In genomic region chr8:28298896-28299793, GRCm38 (mm10) we compare ENCODE assay signal across 8 mouse cellular contexts.
DNase-seq lines count a peak whose midpoint lies in the region; ATAC-seq and TF ChIP-seq lines count a peak whose summit lies in the region.

No protein-coding gene starts in this region.

- DNase-seq in frontal cortex, postnatal 10 days (ENCODE audit: low spot score in 2 of 2) = peak; percentile 3 to 7
- no peak for DNase-seq in yolk sac, embryonic 10.5 days (ENCODE audit: low spot score)
- DNase-seq in cerebellum, adult 9-11 months = no peak

- no peak overlapping the region for H3K4me3 ChIP-seq in intestine, embryonic 16.5 days (ENCODE audit: low read length)
- no peak overlapping the region for H3K4me3 ChIP-seq in intestine, postnatal 0 days (ENCODE audit: low read depth, low read length)
- no peak overlapping the region for H3K4me3 ChIP-seq in kidney, embryonic 15.5 days (replicated peaks)
- H3K4me3 ChIP-seq in midbrain, embryonic 15.5 days = no peak overlapping the region

- 66% methylated on average over 5 of the region's 5 CpGs for WGBS in intestine, embryonic 16.5 days
- WGBS in intestine, postnatal 0 days = 68% methylated on average over 5 of the region's 5 CpGs
- 53% methylated on average over 5 of the region's 5 CpGs for WGBS in kidney, embryonic 15.5 days
- 61% methylated on average over 5 of the region's 5 CpGs for WGBS in midbrain, embryonic 15.5 days

- ATAC-seq in intestine, embryonic 16.5 days = peak; percentile 28; the same call in 1 of the 2 replicates
- ATAC-seq in intestine, postnatal 0 days = no peak
- no peak for ATAC-seq in kidney, embryonic 15.5 days (replicated peaks; ENCODE audit: low FRiP score)
- ATAC-seq in midbrain, embryonic 15.5 days (replicated peaks) = peak; percentile 42; the same call in 1 of the 2 replicates
- ATAC-seq in erythroblast, adult 5-6 weeks (replicated peaks; ENCODE audit: low FRiP score, poor library complexity, severe bottlenecking) = no peak

- H3K4me2 ChIP-seq in intestine, embryonic 16.5 days (ENCODE audit: low read depth, low read length) = no peak overlapping the region
- no peak overlapping the region for H3K4me2 ChIP-seq in intestine, postnatal 0 days (replicated peaks; ENCODE audit: low read depth)
- H3K4me2 ChIP-seq in kidney, embryonic 15.5 days = no peak overlapping the region
- H3K4me2 ChIP-seq in midbrain, embryonic 15.5 days = no peak overlapping the region

- H3K4me1 ChIP-seq in intestine, embryonic 16.5 days (ENCODE audit: control insufficient read depth, insufficient read depth, low read length) = no peaks in the 10 kb centered on the region
- no peaks in the 10 kb centered on the region for H3K4me1 ChIP-seq in intestine, postnatal 0 days (replicated peaks; ENCODE audit: control insufficient read depth, insufficient read depth, low read length)
- 0 out of 2 replicates have a peak, but pooled peaks cover 5% of the 10 kb centered on the region for H3K4me1 ChIP-seq in kidney, embryonic 15.5 days
- 0 out of 2 replicates have a peak, but pooled peaks cover 3% of the 10 kb centered on the region for H3K4me1 ChIP-seq in midbrain, embryonic 15.5 days

- no peak for TF ChIP-seq CTCF in intestine, postnatal 0 days (IDR thresholded peaks at IDR 0.05; ENCODE audit: low read depth)

- no peak overlapping the region for H3K9ac ChIP-seq in intestine, embryonic 16.5 days (ENCODE audit: low read depth, low read length)
- no peak overlapping the region for H3K9ac ChIP-seq in intestine, postnatal 0 days (ENCODE audit: low read depth, low read length)
- H3K9ac ChIP-seq in kidney, embryonic 15.5 days = no peak overlapping the region
- H3K9ac ChIP-seq in midbrain, embryonic 15.5 days = no peak overlapping the region

- no peaks in the 10 kb centered on the region for H3K36me3 ChIP-seq in intestine, embryonic 16.5 days (ENCODE audit: control insufficient read depth, insufficient read depth, low read length)
- H3K36me3 ChIP-seq in intestine, postnatal 0 days (ENCODE audit: control insufficient read depth, insufficient read depth) = no peaks in the 10 kb centered on the region
- H3K36me3 ChIP-seq in kidney, embryonic 15.5 days = no peaks in the 10 kb centered on the region
- H3K36me3 ChIP-seq in midbrain, embryonic 15.5 days (replicated peaks) = no peaks in the 10 kb centered on the region

- no peak overlapping the region for H3K27ac ChIP-seq in intestine, embryonic 16.5 days (ENCODE audit: low read length)
- H3K27ac ChIP-seq in intestine, postnatal 0 days (ENCODE audit: low read depth, low read length) = no peak overlapping the region
- H3K27ac ChIP-seq in kidney, embryonic 15.5 days = peak overlapping the region; percentile 41; the same call in 1 of the 2 replicates
- H3K27ac ChIP-seq in midbrain, embryonic 15.5 days = no peak overlapping the region; the same call in 1 of the 2 replicates

- no peaks in the 10 kb centered on the region for H3K9me3 ChIP-seq in intestine, embryonic 16.5 days (ENCODE audit: control insufficient read depth, low read length)
- H3K9me3 ChIP-seq in intestine, postnatal 0 days (ENCODE audit: control insufficient read depth) = no peaks in the 10 kb centered on the region
- H3K9me3 ChIP-seq in kidney, embryonic 15.5 days (replicated peaks) = no peaks in the 10 kb centered on the region
- no peaks in the 10 kb centered on the region for H3K9me3 ChIP-seq in midbrain, embryonic 15.5 days

- H3K27me3 ChIP-seq in intestine, embryonic 16.5 days (replicated peaks; ENCODE audit: control insufficient read depth, insufficient read depth, low read length) = no peaks in the 10 kb centered on the region
- H3K27me3 ChIP-seq in intestine, postnatal 0 days (replicated peaks; ENCODE audit: control insufficient read depth, insufficient read depth, low read length) = no peaks in the 10 kb centered on the region
- no peaks in the 10 kb centered on the region for H3K27me3 ChIP-seq in kidney, embryonic 15.5 days
- H3K27me3 ChIP-seq in midbrain, embryonic 15.5 days (replicated peaks) = no peaks in the 10 kb centered on the region

Comparison
In these comparisons a context has a peak if more than half of its experiments do, and no peak if none do; other contexts are left out.
1. ATAC-seq: peak in intestine, embryonic 16.5 days (single experiment) and midbrain, embryonic 15.5 days (single experiment); none in intestine, postnatal 0 days (single experiment), kidney, embryonic 15.5 days (single experiment) and erythroblast, adult 5-6 weeks (single experiment).
2. DNase-seq: peak in frontal cortex, postnatal 10 days (2 of 2); none in yolk sac, embryonic 10.5 days (single experiment) and cerebellum, adult 9-11 months (single experiment).